Mouse (Mus musculus): ENCODE measurements at regions not wholly inside any gene's neighbourhood (a gene's known extent, or its start where the extent isn't known, plus 50 kb on each side); places are given as distances from the start of the nearest gene placed in this dataset.

DNA sequence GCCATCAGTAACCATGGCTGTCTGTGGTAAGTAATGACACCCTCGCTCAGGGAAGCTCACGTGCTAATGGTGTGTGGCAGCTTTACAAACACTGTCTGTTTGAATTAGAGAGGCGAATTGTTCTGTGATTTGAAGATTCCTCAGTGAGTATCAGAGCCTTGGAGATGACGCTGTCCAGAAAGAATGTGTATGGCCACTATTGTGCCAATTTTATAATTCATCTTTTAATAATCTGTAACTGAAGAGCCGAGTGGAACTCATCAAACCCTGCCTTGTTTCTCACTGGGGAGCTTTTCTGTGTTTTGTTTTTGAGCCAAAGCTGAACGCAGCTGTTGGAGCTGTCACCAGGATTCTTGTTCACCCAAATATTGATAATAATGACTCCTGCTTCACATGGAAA, 171.7 kb downstream of the Dact1 start:
- no peak for DNase-seq (ENCODE audit: low read depth, low spot score)

GRCm38 (mm10) chr12:71481899-71482593, 172.4 kb downstream of the Dact1 start:
- no peak for DNase-seq (ENCODE audit: low read depth, low spot score)

DNA sequence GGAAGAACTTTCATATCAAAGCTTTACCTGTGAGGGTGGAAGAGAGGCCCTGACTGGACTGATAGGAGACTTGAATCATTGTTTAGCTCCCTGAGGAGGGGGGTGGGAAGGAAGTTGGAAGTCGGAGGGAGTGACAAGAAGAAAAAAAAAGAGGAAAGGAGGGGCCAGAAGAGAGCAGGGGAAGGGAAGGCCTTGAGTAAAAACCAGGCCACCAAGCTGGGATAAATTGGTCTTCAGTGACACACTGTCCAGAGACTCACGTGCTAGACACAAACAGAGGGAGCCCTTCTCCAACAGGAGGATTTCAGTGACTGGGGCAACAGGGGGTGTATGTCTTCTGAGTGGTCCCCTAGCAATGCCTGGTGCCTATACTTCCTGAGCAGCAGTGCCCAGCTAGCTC, 172.9 kb downstream of the Dact1 start:
- no peak for DNase-seq (ENCODE audit: low read depth, low spot score)

DNA sequence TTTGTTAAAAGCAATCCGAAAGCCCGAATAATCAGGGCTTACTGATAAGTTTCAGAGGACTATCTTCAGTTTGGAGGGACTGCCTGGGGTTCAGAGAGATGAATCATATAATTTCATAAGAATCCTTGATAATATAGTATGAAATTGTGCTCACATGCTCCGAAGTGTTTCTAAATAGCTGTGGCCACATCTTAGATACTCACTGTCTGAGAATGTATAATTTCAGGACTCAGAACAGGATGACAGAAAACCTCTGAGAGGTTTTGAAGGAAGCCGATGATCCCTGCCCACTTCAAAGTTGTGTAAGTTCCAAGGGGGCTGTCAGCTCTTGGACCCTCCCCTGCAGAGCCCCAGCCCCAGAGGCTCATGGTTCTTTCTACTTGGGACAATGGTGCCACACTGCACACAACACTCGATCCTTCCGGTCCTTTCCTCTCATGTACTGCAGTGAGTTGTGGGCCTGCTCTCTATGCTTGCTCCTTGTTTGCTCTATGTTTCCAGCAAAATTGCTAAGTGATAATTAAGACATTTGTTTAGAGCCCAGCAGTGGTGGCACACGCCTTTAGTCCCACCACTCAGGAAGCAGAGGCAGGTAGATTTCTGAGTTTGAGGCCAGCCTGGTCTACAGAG, 174.0 kb downstream of the Dact1 start:
- no peak for DNase-seq (ENCODE audit: low read depth, low spot score)

DNA sequence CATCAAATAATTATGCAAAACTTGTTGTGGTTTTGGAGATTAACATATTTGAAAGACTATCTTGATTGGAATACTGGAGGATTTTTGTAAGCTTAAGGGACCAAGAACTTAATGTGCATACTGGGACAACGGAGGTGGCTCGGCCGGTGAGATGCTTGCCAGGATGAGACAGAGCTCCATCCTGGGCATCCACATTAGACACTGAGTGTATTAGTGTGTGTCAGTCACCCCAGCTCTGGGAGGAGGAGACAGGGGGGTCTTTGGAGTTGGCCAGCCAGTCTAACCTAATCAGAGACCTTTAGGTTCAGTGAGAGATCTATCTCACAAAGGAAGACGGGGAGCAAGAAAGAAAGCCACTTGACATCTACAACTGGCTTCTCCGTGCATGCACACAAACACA, 174.6 kb downstream of the Dact1 start:
- DNase-seq (ENCODE audit: low read depth, low spot score) = no peak

DNA sequence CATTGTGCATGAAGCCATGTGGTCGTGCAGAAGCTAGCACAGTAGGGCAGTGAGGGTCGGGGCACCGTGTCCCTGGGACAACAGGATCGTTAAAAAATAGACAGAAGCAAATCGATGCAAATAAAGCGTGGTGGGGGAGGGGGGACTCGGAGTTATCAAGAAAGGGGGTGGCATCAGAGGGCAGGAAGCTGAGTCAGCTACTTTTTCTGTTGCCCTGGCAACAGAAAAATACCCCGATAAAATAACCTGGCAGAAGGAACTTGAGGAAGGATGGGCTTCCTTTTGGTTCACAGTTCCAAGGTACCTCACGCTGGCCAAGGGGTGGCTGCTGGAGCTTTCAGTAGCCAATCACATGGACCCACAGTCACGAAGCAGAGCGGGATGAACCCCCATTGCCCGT, 176.4 kb downstream of the Dact1 start:
- DNase-seq (ENCODE audit: low read depth, low spot score) = no peak

GRCm38 (mm10) chr12:71487591-71488435, 178.1 kb downstream of the Dact1 start:
- DNase-seq (ENCODE audit: low read depth, low spot score) = no peak

DNA sequence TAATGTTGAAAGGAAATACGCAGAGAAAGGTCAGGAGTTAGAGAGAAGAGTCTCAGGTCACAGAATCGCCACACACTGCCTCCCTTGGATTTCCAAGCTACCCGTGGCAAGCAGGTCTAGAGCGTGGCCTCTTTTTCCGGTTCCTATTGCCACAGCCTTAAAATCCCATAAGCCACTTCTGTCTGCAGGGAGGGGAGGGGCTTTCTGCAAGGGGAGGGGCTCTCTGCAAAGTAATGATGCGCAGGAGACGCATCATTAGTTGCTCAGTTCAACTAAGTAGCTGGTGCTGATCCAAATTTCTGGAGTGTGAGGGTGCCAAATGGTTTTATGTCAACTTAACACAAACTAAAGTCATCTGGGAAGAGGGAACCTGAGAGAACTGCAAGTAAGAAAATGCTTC, 179.6 kb downstream of the Dact1 start:
- DNase-seq (ENCODE audit: low read depth, low spot score) = no peak

DNA sequence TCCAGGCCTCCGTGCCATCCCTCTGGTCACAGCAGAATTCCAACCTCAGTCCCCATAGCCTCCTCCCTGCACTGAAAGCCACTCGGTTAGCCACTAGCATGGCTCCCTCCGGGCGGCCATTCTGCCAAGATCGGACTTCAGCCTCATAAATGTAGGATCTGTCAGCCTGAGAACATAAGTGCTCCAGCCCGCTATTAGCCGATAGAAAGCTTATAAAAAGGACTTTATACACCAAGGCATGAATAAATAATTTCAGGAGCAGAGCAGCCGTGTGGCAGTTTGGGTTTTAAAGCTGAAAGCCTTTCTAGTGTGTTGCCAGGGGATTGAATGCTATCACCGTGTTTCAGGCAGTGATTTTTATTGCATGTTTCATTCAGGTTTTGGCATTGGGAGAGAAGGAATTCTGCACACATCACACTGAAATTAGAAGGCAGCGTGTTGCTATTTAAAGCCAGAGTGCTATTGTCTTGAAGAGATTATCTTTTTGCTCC, 185.2 kb downstream of the Dact1 start:
- DNase-seq (ENCODE audit: low read depth, low spot score) = no peak

GRCm38 (mm10) chr12:71498246-71499029, 188.8 kb downstream of the Dact1 start:
- DNase-seq (ENCODE audit: low read depth, low spot score) = no peak

DNA sequence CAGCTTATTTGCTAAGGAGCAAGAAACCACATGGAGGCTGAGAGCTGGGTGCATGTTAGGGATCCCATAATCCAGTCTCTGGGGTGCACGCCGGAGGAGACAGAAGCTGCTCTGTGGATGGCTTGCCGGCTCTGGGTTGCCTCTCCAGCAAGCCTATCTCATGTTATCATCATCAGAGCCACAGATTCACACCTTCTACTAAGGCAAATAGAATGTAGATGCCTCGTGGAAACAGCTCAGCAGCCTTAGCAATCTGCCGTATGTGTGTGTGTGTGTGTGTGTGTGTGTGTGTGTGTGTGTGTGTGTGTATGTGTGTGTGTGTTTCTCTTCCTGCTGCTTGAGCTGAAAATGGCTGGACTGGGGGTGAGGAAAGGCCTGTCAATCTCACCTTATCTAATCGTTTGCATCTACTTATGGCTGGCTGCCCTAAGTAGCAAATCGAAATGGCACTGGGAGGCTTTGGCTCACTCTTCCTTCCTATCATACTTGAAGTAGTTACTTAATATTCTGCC, 191.7 kb downstream of the Dact1 start:
- DNase-seq (ENCODE audit: low read depth, low spot score) = no peak

- no peak for DNase-seq (ENCODE audit: low read depth, low spot score)
Observed at GRCm38 (mm10) chr12:71503265-71503664, 193.6 kb downstream of the Dact1 start.

- DNase-seq (ENCODE audit: low read depth, low spot score) = no peak
Observed at GRCm38 (mm10) chr12:71506206-71506605, 196.5 kb downstream of the Dact1 start.

GRCm38 (mm10) chr12:71506716-71507115, 197.0 kb downstream of the Dact1 start:
- no peak for DNase-seq (ENCODE audit: low read depth, low spot score)

DNA sequence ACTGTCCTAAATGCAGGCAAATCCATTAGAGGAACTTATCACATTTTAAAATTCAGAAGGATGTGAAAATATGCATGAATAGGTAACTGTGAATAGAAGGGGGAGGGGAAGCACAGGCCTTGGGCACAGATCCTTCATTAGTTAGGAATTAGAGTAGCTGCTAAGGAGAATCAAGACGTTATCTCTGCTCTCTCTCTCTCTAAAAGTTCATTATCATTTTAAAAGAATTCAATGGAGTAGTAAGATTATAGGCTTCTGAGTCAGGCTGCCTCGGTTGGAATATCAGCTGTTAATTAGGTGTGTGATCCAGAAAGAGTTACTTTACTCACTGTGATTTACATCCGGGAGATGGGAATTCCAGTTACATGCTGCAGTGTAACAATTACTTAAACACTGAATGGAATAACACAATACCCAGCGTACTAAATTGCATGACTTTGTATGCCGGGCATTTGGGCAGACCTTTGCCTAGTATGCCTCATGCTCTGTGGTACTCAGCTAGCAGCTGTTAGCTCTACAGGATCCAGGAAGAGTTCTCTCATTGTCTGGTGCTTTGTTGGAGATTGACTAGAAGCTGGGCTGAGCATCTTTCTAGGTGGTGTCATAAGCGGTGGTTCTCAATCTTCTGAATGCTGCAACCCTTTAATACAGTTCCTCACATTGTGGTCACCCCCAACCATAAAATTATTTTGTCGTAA, 203.4 kb downstream of the Dact1 start:
- DNase-seq (ENCODE audit: low read depth, low spot score) = no peak

DNA sequence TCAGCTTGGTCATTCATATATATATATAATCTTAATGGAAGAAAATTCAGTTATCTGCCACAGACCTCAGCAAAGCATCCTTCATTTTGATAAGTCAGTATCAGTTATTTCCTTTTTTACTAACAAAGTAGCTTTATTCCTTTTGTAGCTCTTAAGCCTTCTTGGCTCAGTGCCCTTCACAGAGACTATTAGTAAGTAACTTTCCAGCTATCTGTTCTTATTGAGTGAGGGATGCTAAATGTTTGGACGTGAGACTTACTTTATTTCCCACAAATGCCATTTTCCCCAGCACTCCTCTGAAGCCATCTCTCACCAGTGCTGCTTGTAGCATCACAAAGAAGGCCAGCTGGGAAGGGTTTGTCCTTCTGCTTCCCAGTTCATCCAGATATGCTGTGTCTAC, 209.8 kb downstream of the Dact1 start:
- no peak for DNase-seq (ENCODE audit: low read depth, low spot score)

- DNase-seq (ENCODE audit: low read depth, low spot score) = no peak
Observed at GRCm38 (mm10) chr12:71521936-71522335, 212.3 kb downstream of the Dact1 start.

DNA sequence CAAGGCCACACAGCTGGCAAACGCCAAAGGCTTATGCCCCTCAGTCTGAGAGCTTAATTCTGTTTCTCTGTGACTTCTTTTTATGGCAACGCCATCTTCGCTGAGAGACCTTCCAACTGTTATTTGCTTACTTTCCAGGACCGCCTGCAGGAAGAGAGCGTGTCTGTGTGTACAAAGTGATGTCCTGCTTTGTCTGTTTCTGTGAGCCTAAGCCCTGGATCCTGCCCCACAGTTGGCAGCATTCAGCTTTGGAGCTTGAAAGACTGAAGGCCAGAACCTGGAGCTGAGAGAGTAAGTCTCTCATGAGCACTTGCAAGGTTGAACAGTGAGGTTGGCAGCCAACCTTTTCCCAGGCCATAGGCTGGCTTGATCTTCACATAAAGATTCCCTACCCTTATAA, 212.8 kb downstream of the Dact1 start:
- DNase-seq (ENCODE audit: low read depth, low spot score) = no peak

DNA sequence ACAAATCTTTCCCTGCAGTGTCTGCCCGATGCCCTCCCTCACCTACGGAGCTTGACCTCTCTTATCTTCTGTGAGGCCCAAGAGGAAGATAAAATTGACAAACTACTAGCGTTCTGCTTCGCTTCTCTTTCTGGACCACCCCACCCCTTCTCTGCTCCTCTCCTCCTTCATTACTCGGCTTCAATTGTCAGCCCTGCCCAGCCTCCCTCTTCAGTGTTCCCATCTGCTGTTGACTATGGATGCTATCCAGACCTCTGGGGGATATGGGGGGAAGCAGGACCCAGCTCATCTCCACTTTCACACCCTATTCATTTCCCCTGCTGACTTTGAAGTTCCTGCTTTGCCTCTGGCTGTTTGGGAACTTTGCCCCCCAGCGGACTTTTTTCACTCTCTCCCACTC, 214.5 kb downstream of the Dact1 start:
- no peak for DNase-seq (ENCODE audit: low read depth, low spot score)

- DNase-seq (ENCODE audit: low read depth, low spot score) = no peak
Observed at GRCm38 (mm10) chr12:71525255-71525927, 215.7 kb downstream of the Dact1 start.
